Mouse (Mus musculus): ENCODE results near the gene Arhgap33. TPM values are rescaled to one million over a fixed set of nuclear protein-coding genes. Genes with fewer than 3 reads are reported as not detected.

Gene Arhgap33
- 10.3 and 15.1 TPM in 2 replicates for total RNA-seq (2017)

DNA sequence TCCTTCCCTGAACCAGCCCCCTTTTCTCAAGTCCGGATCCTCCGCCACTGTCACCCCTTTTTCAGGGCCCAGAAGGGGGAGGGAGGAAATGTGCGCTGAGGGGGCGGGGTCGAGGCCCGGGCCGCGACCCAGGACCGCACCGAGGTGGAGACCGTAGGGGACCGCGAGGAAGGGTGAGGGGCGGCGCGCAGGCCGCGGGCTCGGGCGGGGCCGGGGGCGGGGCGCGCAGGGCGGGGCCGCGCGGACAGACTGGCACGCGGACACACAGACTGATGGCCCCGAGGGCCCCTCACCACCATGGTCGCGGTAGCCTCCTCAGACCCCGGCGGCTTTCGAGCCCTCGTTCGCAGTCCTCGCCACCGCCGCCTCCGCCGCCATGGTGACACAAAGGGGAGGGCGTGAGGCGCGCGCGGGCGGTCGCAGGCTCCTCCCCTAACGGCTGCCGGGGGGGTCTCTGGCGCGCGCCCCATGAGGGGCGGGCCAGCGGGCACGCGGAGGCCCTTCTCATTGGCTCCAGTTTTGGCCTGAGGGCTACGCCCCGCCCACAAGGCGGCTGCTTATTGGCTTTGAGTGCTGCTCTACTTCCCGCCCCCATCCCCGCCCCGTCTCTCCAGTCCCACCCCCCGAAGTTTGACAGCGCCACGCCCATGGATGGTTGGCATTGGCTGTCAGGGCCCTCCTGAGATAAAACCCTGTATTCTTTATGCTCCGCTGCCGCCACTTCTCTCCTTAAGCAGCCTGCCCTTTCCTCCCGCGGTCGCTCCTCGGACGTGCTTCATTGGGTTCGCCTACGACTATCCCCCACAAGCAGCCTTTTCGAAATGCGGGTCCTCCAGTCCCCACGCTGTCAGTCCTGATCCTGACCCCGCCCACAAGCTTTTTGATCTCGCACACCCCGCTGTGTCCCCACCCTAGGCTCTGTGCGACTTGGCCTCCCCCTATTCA, at the start of gene Arhgap33:
TSS of gene Arhgap33 (minus strand) at position 428 of the 945 bp plus-strand sequence.
- ATAC-seq (replicated peaks in 1 of 2; ENCODE audit: insufficient read depth in 1 of 2, low FRiP score in 2 of 2, low TSS enrichment in 1 of 2, low read depth in 1 of 2, poor library complexity in 2 of 2, severe bottlenecking in 2 of 2): peak; percentile 86 to 88

DNA sequence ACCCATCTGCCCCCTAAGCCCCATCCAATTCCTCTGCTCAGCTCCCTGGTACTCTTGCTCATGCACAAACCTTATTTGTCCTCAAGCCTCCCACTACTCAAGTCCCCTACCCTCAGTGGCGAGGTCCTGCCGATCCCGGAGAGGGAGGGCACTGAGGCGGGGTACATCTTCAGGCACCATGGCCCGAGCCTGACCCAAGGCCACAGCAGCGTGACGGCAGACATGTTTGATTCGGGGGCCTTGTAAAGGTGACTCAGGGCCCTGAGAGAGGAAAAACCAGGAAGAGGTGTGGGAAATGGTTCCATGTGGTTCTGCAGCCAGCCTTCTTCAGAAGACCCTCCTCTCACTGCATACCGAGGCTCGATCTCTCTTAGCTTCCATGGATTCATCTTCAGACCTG, 49.5 kb upstream of the Arhgap33 start:
- ATAC-seq (replicated peaks in 1 of 2; ENCODE audit: insufficient read depth in 1 of 2, low FRiP score in 2 of 2, low TSS enrichment in 1 of 2, low read depth in 1 of 2, poor library complexity in 2 of 2, severe bottlenecking in 2 of 2): no peak

DNA sequence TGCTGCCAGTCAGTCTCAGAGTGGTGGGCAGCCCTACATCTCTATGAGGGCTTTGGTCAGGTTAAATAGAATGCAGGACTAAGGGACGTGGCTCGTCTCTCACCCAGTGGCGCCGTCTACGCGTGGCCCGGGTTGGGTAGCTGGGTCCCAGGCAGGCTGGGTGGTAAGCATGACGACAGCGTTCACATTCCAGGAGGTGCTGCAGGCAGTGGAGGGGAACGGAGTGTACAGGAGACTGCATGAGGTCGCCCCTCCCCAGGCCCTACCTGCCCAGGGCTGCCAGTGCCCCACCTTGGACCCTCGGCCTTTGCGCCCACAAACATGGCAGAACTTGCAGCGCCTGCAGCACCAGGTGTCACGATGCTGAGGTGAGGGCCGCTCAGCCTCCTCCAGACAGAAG, 46.7 kb upstream of the Arhgap33 start:
- ATAC-seq (replicated peaks in 1 of 2; ENCODE audit: insufficient read depth in 1 of 2, low FRiP score in 2 of 2, low TSS enrichment in 1 of 2, low read depth in 1 of 2, poor library complexity in 2 of 2, severe bottlenecking in 2 of 2): no peak

DNA sequence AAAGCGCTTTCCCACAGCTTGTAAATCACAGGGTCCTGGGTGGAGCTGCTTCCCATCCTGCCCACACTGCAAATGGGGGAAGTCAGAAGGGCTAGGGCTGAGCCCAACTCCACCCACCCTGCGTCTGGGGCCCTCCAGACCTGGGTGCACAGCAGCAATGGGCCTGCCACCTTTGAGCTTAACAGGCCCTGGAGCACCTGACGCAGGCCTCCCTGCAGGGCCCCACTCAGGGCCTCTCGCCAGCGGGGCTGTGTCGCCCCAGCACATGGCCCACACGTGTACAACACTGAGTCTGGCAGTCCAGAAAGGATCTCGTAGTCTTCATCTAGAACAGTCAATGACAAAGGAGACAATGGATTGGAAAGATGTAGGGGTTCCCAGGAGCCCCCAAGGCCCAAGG, 45.1 kb upstream of the Arhgap33 start:
- ATAC-seq (replicated peaks in 1 of 2; ENCODE audit: insufficient read depth in 1 of 2, low FRiP score in 2 of 2, low TSS enrichment in 1 of 2, low read depth in 1 of 2, poor library complexity in 2 of 2, severe bottlenecking in 2 of 2): no peak

DNA sequence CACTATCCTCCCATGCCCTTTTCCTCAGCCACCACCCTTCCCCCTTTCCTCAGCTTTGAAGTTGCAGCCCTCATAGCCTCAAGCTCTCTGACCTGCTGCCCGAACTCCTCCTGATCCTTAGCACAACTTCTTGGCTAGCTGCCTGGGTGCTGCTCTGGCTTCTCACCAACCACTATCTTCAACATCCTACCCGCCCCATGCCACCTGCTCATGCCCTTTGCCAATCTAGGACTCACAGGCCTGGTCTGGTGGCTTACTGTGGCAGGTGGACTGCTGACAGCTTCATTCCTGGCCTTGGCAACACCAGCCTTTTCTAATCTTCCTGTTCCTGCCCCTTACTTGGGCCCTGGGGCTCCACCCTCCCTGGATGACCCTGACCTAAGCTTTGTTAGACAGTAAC, 38.1 kb upstream of the Arhgap33 start:
- ATAC-seq (replicated peaks in 1 of 2; ENCODE audit: insufficient read depth in 1 of 2, low FRiP score in 2 of 2, low TSS enrichment in 1 of 2, low read depth in 1 of 2, poor library complexity in 2 of 2, severe bottlenecking in 2 of 2): peak in 1 of 2 experiments; percentile 36; a peak in 1 of 4 replicates

DNA sequence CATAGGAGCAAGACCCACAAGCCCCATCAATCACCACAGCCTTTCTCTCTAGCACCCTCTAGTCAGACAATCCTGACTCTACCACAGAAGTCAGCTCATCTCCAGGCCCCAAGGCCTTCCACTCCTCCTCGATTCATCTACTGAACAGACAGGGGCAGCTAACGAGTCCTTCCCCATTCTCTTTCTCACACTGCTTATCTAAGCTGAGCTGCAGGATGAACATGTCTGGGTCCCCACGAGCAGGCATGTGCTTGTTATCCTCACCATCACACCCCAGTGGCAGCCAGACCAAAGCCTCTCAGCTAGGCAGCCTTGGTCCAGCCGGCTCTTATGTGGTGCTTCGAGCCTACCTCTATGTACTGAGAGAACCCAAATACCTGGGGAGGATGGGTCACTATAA, 37.5 kb upstream of the Arhgap33 start:
- no peak for ATAC-seq (replicated peaks in 1 of 2; ENCODE audit: insufficient read depth in 1 of 2, low FRiP score in 2 of 2, low TSS enrichment in 1 of 2, low read depth in 1 of 2, poor library complexity in 2 of 2, severe bottlenecking in 2 of 2)

DNA sequence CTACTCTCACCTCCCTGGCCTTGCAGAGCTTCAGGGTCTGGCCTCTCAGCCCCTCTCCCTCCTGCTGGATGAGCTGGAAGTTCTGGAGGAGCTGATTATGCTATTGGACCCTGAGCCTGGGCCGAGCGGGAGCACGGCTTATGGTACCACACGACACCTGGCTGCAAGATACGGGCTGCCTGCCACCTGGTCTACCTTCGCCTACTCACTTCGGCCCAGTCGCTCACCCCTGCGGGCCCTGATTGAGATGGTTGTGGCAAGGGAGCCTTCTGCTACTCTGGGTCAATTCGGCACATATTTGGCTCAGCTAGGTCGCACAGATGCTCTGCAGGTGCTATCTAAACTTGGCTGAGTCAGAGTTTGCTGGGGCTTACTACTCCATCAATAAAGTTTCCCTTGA, 32.7 kb upstream of the Arhgap33 start:
- ATAC-seq (replicated peaks in 1 of 2; ENCODE audit: insufficient read depth in 1 of 2, low FRiP score in 2 of 2, low TSS enrichment in 1 of 2, low read depth in 1 of 2, poor library complexity in 2 of 2, severe bottlenecking in 2 of 2): no peak

DNA sequence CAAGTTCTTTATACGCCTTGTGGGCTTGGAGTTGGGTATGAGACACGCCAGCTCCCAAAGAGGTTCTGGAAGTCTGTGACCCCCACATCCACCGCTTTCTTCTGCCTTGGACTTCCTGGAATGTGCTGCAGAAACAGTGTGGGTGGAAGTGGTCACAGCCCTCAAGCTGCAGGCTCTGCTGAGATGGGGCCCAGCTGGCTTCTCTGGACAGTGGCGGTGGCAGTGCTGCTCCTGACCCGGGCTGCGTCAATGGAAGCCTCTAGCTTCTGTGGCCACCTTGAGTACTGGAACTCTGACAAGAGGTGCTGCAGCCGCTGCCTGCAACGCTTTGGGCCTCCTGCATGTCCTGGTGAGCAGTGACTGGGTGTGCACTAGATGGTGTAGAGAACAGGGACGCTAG, 31.2 kb upstream of the Arhgap33 start:
- no peak for ATAC-seq (replicated peaks in 1 of 2; ENCODE audit: insufficient read depth in 1 of 2, low FRiP score in 2 of 2, low TSS enrichment in 1 of 2, low read depth in 1 of 2, poor library complexity in 2 of 2, severe bottlenecking in 2 of 2)

DNA sequence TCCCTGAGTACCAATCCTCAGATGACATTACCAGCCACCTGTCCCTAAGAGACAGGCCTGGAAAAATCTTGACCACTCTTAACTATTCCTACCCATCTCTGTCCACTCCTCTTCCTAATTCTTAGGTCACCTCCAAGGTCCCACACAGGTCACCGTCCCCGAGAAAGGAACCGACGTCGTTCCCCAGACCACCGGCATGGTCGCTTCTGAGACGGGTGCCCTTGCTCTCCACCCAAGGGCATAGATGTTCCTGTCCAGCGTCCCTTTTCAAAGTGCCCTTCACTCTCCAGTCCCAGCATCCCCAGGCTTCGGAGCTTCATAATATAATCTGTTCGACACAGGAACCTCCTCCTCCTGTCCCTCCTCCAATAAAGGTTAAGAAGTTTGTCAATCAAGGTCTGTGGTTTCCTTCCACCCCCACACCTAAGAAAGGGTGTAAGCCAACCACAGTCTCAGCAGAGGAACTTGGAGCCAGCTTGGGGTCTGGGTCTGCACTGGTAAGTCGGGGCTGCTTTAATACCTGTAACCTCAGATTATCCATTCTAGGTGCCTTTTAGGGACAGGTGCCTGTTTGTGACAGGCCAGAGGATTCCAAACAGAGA, 30.2 kb upstream of the Arhgap33 start, which contains the start of gene Igflr1:
TSS of gene Igflr1 (plus strand) at position 458 of the 602 bp plus-strand sequence.
- no peak for ATAC-seq (replicated peaks in 1 of 2; ENCODE audit: insufficient read depth in 1 of 2, low FRiP score in 2 of 2, low TSS enrichment in 1 of 2, low read depth in 1 of 2, poor library complexity in 2 of 2, severe bottlenecking in 2 of 2)

DNA sequence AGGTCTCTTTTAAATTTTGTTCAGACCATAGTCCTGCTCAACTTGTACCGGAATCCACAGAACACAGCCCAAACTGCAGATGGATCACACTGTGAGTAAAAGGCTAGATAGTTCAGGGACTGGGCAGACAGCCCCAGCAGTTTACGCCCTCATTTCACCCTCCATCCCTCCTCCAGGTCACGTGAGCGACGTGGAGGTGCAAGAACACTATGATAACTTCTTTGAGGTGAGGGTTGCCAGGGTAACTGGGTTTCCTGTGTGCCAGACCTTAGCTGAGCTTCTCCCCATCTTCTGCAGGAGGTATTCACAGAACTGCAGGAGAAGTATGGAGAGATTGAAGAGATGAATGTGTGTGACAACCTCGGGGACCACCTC, 29.0 kb upstream of the Arhgap33 start:
- no peak for ATAC-seq (replicated peaks in 1 of 2; ENCODE audit: insufficient read depth in 1 of 2, low FRiP score in 2 of 2, low TSS enrichment in 1 of 2, low read depth in 1 of 2, poor library complexity in 2 of 2, severe bottlenecking in 2 of 2)

DNA sequence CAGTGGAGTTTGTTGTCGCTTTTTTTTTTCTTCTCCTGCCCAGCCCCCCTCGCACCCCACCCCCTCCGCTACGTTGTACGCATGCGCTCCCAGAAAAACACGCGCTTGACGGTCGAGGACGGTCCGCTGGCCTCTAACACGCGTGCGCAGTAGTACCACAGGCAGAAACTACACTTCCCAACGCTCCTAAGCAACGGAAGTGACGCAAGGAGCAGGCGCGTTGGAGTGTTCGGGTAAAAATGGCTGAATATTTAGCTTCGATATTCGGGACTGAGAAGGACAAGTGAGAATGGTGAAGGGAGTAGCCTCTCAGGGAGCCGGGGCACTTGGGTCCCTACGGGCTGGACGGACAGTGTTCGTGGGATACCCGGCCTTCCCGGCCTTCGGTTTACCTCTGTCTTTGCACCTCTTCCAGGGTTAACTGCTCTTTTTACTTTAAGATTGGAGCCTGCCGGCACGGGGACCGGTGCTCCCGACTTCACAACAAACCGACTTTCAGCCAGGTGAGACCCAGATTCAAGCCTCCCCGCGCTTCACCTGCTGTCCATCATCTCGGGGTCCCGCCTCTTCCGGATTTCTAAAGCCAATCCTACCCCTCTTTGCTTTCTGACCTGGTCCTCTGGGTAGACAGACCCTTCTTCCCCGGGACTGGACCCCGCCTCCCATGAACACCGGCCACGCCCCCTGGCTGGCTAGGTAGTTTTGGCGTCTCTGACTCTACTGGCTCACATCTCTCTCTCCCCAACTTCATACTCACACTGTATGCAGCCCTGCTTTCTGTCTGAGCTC, 28.5 kb upstream of the Arhgap33 start, which contains the start of the genes U2af1l4, Gm49396 and Psenen:
TSS of gene U2af1l4 (plus strand) at position 185 of the 789 bp plus-strand sequence.
TSS of gene Gm49396 (plus strand) at position 228 of the 789 bp plus-strand sequence.
TSS of gene Psenen (minus strand) at position 511 of the 789 bp plus-strand sequence.
- ATAC-seq (replicated peaks in 1 of 2; ENCODE audit: insufficient read depth in 1 of 2, low FRiP score in 2 of 2, low TSS enrichment in 1 of 2, low read depth in 1 of 2, poor library complexity in 2 of 2, severe bottlenecking in 2 of 2): peak; percentile 71 to 75

DNA sequence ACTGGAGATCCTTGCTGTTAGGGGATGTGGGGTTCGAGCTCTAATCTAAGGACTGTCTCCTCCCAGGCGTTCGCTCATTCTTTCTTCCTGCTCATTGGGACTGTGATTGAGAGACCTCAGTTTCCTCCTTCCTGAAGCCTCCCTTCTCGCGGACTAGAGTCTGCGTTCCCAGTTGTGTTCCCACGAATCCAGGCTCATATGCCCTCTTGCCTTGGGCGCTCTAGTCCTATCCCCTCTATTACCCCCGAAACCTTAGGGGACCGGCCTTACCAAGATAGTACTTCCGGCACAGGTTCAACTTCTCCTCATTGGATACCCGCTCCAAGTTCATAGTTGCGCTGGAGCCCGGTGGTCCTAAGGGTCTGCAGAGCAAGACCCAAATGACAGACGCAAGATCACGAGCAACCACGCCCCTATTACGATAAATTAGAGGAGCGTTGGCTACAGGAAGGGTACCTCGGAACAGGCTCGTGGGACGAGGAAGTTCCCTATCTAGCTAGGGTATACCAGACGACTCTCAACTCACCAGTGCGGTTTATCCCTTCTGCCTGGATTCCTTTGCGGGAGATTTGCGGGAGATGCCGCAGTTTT, 27.8 kb upstream of the Arhgap33 start:
- peak in 1 of 2 experiments; percentile 5; a peak in 1 of 4 replicates for ATAC-seq (replicated peaks in 1 of 2; ENCODE audit: insufficient read depth in 1 of 2, low FRiP score in 2 of 2, low TSS enrichment in 1 of 2, low read depth in 1 of 2, poor library complexity in 2 of 2, severe bottlenecking in 2 of 2)

DNA sequence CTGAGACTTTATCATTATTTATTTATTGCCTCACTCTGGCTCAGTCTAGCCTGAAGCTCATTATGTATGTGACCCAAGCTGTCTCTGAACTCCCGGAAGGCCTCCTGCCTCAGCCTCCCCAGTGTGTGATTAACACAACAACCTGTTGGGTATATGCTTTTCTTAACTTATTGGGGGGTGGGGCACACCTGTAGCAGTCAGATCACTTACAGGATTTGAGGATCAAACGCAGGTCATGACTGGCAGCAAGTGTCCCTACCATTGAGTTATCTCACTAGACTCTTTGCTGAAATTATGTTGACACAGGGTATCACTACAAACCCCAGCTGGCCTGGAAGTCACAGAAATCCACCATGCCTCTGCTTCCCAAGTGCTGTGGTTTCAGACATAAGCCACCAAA, 25.4 kb upstream of the Arhgap33 start:
- no peak for ATAC-seq (replicated peaks in 1 of 2; ENCODE audit: insufficient read depth in 1 of 2, low FRiP score in 2 of 2, low TSS enrichment in 1 of 2, low read depth in 1 of 2, poor library complexity in 2 of 2, severe bottlenecking in 2 of 2)

DNA sequence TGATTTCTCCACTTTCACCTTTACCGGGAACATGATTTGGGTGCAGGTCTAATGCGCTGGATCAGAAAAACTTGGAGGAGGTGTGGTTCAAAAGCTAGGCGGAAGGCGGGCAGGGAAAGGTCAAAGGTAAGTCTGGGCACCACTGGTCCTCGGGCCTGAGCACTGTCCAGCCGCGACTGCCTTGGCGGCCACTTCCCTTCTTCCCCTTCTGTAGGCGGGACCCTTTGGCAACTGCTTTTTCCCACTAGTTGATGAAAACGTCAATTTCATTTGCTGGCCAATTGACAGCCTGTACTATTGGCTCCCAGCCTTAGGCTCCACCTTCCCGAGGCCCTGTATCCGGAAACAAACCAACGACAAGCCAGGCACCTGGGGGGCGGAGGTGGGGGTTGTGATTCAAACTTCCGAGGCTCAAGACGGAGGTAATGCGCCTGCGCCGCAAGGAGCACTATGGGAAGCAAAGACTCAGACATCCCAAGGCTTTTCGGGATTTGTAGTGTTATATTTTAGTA, 24.6 kb upstream of the Arhgap33 start, which contains the start of gene Lin37:
TSS of gene Lin37 (minus strand) at position 396 of the 512 bp plus-strand sequence.
- ATAC-seq (replicated peaks in 1 of 2; ENCODE audit: insufficient read depth in 1 of 2, low FRiP score in 2 of 2, low TSS enrichment in 1 of 2, low read depth in 1 of 2, poor library complexity in 2 of 2, severe bottlenecking in 2 of 2): peak; percentile 65 to 79

DNA sequence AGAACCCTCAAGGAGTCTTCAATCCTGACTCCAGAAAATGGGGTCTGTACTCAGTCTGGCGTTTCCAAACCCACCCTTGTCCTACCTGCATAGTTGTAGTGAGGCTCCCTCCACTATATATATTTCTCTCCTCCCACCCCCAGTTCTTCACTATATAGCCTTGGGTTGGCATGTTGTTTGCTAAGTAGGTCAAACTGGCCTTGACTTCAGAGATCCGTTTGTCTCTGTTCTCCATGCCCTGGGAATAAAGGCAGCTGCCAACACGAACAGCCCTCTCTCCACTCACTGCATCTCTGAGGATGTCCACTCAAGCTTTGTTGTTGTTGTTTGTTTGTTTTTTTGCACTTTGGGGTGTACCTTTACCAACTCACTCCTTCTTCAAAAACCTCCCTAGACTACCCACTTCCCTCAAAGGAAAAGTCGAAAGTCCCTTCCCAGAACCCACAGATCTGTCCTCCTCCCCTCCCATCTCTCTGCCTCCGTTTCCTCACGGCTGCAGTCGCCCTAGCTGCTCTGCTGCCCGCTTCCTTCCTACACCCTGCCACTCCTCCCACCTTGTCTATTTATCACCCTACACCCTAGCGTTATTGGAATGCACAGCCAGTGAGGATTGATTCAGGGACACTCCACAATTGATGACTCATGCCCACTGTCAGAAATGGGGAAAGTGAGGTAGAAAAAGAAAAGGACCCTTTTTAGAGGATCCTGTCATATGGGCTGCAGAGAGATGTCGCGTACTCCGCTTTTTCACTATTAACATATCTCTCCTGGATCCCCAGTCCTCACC, 24.0 kb upstream of the Arhgap33 start:
- ATAC-seq (replicated peaks in 1 of 2; ENCODE audit: insufficient read depth in 1 of 2, low FRiP score in 2 of 2, low TSS enrichment in 1 of 2, low read depth in 1 of 2, poor library complexity in 2 of 2, severe bottlenecking in 2 of 2): no peak

DNA sequence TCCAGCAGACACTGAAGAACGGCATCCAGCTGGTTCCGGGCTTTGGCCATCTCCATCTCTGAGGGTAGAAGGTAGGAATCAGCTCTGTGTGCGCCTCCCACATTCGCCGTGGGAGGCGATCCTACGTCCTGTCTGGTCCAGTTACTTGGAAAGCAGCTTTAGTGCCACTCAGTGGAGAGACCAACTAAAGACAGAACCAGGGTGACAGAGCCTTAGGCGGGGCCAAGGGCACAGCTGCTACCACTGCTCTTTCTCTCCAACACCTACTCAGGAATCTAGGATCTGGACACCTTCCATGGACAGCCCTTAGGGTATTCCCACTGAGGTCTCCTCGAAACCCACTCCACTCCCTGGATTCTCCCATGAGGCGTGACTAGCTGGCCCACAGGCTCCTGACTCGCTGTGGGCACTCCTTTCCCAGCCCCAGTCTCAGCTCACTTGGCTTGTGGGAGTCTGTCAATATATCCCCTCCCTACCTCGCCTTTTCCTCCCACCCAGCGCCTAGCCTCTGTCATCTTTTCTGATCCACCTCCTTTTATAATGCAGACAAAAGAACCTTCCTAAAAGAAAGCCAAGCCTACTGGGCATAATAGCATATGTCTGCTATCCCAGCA, 23.1 kb upstream of the Arhgap33 start:
- ATAC-seq (replicated peaks in 1 of 2; ENCODE audit: insufficient read depth in 1 of 2, low FRiP score in 2 of 2, low TSS enrichment in 1 of 2, low read depth in 1 of 2, poor library complexity in 2 of 2, severe bottlenecking in 2 of 2): no peak
